ENCODE assay signal across 8 mouse cellular contexts in the genomic region with DNA sequence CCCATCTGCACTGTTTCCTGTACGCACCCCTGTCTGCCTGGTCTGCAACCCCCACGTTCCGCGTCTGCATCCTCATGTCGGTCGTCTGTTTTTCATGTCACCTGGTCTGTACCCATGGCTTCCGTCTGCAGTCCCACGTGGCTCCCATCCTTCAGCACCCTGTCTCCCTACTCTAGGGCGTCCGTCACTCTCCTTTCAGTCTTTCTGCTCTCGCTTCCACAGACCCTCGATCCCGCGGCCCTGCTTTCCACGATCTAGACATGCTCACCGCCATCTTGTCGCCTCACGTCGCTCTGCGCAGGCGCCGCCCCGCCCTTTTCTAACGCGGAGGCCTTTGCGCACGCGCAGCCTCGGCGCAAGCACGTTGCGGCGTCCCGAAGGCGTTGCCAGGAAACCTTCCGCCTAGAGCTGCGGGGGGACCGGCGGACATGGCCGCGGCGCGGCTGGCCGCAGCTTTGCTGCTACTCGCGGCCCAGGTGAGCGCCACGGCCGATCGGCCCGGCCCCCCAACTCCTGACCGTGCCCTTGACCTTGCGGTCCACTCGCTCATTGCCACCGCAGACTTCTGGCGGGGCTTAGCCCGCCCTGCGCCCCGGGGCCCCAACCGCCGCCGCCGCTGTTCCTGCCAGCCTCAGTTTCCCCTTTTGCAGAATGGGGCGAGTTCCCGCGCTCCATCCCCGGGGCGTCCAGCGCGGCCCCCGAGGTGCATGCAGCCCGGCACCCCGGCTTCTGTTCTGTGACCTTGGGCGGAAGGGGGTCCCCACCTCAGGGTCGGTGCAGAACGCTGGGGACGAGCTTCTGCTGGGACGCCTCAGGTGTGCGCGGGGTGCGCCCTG. TPM values are rescaled to one million over a fixed set of nuclear protein-coding genes. Genes with fewer than 3 reads are reported as not detected.
DNase-seq lines count a peak whose midpoint lies in the region; ATAC-seq and TF ChIP-seq lines count a peak whose summit lies in the region.

A gene (minus strand): TSS at position 297 of the 836 bp plus-strand sequence.
A gene (plus strand): TSS at position 363 of the 836 bp plus-strand sequence.

- H3K4me1 ChIP-seq in forebrain, embryonic 10.5 days: peaks cover 49% of the 10 kb centered on the region
- peaks cover 26% of the 10 kb centered on the region for H3K4me1 ChIP-seq in heart, embryonic 15.5 days (replicated peaks)
- peaks cover 37 to 46% of the 10 kb centered on the region in 2 experiments for H3K4me1 ChIP-seq in liver, embryonic 14.5 days (replicated peaks; ENCODE audit: control insufficient read depth in 2 of 2, insufficient read depth in 2 of 2, low read length in 1 of 2)
- H3K4me1 ChIP-seq in neural tube, embryonic 11.5 days (ENCODE audit: control insufficient read depth, insufficient read depth, low read length): peaks cover 17% of the 10 kb centered on the region
- peaks cover 2% of the 10 kb centered on the region; the same call in 1 of the 2 replicates for H3K4me1 ChIP-seq in stomach, postnatal 0 days (replicated peaks; ENCODE audit: control insufficient read depth, insufficient read depth)

- under 1% methylated on average over 81 of the region's 81 CpGs for WGBS in forebrain, embryonic 10.5 days
- under 1% methylated on average over 80 of the region's 81 CpGs for WGBS in heart, embryonic 15.5 days
- WGBS in liver, embryonic 14.5 days (ENCODE audit: insufficient replicate concordance): under 1% methylated on average over 79 of the region's 81 CpGs
- under 1% methylated on average over 79 of the region's 81 CpGs for WGBS in neural tube, embryonic 11.5 days
- under 1% methylated on average over 81 of the region's 81 CpGs for WGBS in stomach, postnatal 0 days

- peak within 1 kb of the TSS; percentile 84 for H3K27ac ChIP-seq in forebrain, embryonic 10.5 days
- peak within 1 kb of the TSS; percentile 42 for H3K27ac ChIP-seq in heart, embryonic 15.5 days
- H3K27ac ChIP-seq in liver, embryonic 14.5 days: peak within 1 kb of the TSS; percentile 100
- H3K27ac ChIP-seq in neural tube, embryonic 11.5 days (ENCODE audit: low read depth, low read length): no peak within 1 kb of the TSS
- no peak within 1 kb of the TSS; the same call in 1 of the 2 replicates for H3K27ac ChIP-seq in stomach, postnatal 0 days (replicated peaks)

- peak within 1 kb of the TSS; percentile 85 for H3K9ac ChIP-seq in heart, embryonic 15.5 days
- H3K9ac ChIP-seq in liver, embryonic 14.5 days (replicated peaks): peak within 1 kb of the TSS; percentile 99
- peak within 1 kb of the TSS; percentile 73 for H3K9ac ChIP-seq in neural tube, embryonic 11.5 days (ENCODE audit: low read length)
- peak within 1 kb of the TSS; percentile 85 for H3K9ac ChIP-seq in stomach, postnatal 0 days (ENCODE audit: low read length)

- DNase-seq in c-Kit-negative CD71-positive TER-119-positive erythroid progenitor cells, embryonic 14.5 days (ENCODE audit: low read depth, low spot score): peak; percentile 92
- peak; percentile 95 for DNase-seq in forebrain, embryonic 10.5 days (ENCODE audit: extremely low spot score, low spot score)
- peak; percentile 96 for DNase-seq in kidney, postnatal 25 days
- DNase-seq in liver, embryonic 14.5 days (ENCODE audit: low read depth in 3 of 3, low spot score in 3 of 3): peak; percentile 88 to 90 (median 90)
- peak; percentile 99 for DNase-seq in neural tube, embryonic 11.5 days (ENCODE audit: low spot score)
- DNase-seq in stomach, postnatal 0 days (ENCODE audit: low spot score): peak; percentile 96

- no peaks in the 10 kb centered on the region for H3K9me3 ChIP-seq in forebrain, embryonic 10.5 days
- no peaks in the 10 kb centered on the region for H3K9me3 ChIP-seq in heart, embryonic 15.5 days (replicated peaks)
- no peaks in the 10 kb centered on the region for H3K9me3 ChIP-seq in liver, embryonic 14.5 days (ENCODE audit: control insufficient read depth, low read length)
- no peaks in the 10 kb centered on the region for H3K9me3 ChIP-seq in neural tube, embryonic 11.5 days (ENCODE audit: control insufficient read depth, low read length)
- H3K9me3 ChIP-seq in stomach, postnatal 0 days (ENCODE audit: control insufficient read depth, low read length): no peaks in the 10 kb centered on the region

- TF ChIP-seq EP300 in liver, embryonic 14.5 days (IDR thresholded peaks at IDR 0.05; ENCODE audit: low read depth): no peak
- no peak for TF ChIP-seq EP300 in stomach, postnatal 0 days (optimal IDR thresholded peaks at IDR 0.05)

- peak; percentile 87 for ATAC-seq in CD4-positive, CD25-positive, alpha-beta regulatory T cell, adult 4 months
- ATAC-seq in heart, embryonic 15.5 days (replicated peaks; ENCODE audit: insufficient number of reproducible peaks, insufficient read depth, low FRiP score, low read depth): peak; percentile 85
- peak; percentile 20 for ATAC-seq in liver, embryonic 14.5 days (ENCODE audit: insufficient read depth)
- ATAC-seq in neural tube, embryonic 11.5 days (ENCODE audit: insufficient read depth, low FRiP score, low TSS enrichment): peak; percentile 83
- ATAC-seq in stomach, postnatal 0 days (ENCODE audit: low FRiP score, low TSS enrichment): peak; percentile 76

- H3K36me3 ChIP-seq in forebrain, embryonic 10.5 days (replicated peaks): peaks cover 34% of the 10 kb centered on the region
- peaks cover 21% of the 10 kb centered on the region for H3K36me3 ChIP-seq in heart, embryonic 15.5 days
- H3K36me3 ChIP-seq in liver, embryonic 14.5 days (replicated peaks; ENCODE audit: control insufficient read depth, insufficient read depth, low read depth): peaks cover 11% of the 10 kb centered on the region
- H3K36me3 ChIP-seq in neural tube, embryonic 11.5 days (ENCODE audit: control insufficient read depth, insufficient read depth, low read length): peaks cover 6% of the 10 kb centered on the region
- no peaks in the 10 kb centered on the region for H3K36me3 ChIP-seq in stomach, postnatal 0 days (ENCODE audit: control insufficient read depth, insufficient read depth, low read length)

- no peaks in the 10 kb centered on the region for H3K27me3 ChIP-seq in forebrain, embryonic 10.5 days (ENCODE audit: poor library complexity, severe bottlenecking)
- no peaks in the 10 kb centered on the region for H3K27me3 ChIP-seq in heart, embryonic 15.5 days
- H3K27me3 ChIP-seq in liver, embryonic 14.5 days (ENCODE audit: control insufficient read depth, insufficient read depth, low read length): no peaks in the 10 kb centered on the region
- H3K27me3 ChIP-seq in neural tube, embryonic 11.5 days (ENCODE audit: control insufficient read depth, insufficient read depth, low read length): no peaks in the 10 kb centered on the region
- H3K27me3 ChIP-seq in stomach, postnatal 0 days (ENCODE audit: control insufficient read depth, insufficient read depth, low read length): no peaks in the 10 kb centered on the region

- H3K4me2 ChIP-seq in heart, embryonic 15.5 days: peak within 1 kb of the TSS; percentile 99
- H3K4me2 ChIP-seq in liver, embryonic 14.5 days (ENCODE audit: low read depth): peak within 1 kb of the TSS; percentile 99
- H3K4me2 ChIP-seq in neural tube, embryonic 11.5 days (ENCODE audit: low read depth): peak within 1 kb of the TSS; percentile 96
- peak within 1 kb of the TSS; percentile 100 for H3K4me2 ChIP-seq in stomach, postnatal 0 days (replicated peaks; ENCODE audit: low read depth)

- TF ChIP-seq CTCF in liver, embryonic 14.5 days (IDR thresholded peaks at IDR 0.05; ENCODE audit: low read depth): no peak
- no peak for TF ChIP-seq CTCF in stomach, postnatal 0 days (IDR thresholded peaks at IDR 0.05; ENCODE audit: low read depth)

- peak within 1 kb of the TSS; percentile 81 for H3K4me3 ChIP-seq in forebrain, embryonic 10.5 days
- H3K4me3 ChIP-seq in heart, embryonic 15.5 days: peak within 1 kb of the TSS; percentile 76
- peak within 1 kb of the TSS; percentile 92 to 100 for H3K4me3 ChIP-seq in liver, embryonic 14.5 days (ENCODE audit: insufficient read depth in 1 of 2, low read depth in 2 of 2, low read length in 2 of 2)
- H3K4me3 ChIP-seq in neural tube, embryonic 11.5 days (ENCODE audit: low read depth, low read length): peak within 1 kb of the TSS; percentile 90
- peak within 1 kb of the TSS; percentile 86 for H3K4me3 ChIP-seq in stomach, postnatal 0 days (ENCODE audit: low read depth, low read length)

RNA-seq across cellular contexts. Expression of the first gene that starts in this region (rescaled TPM):
- polyA plus RNA-seq in CD4-positive, CD25-positive, alpha-beta regulatory T cell, adult 4 months (2017; shearing (Covaris generic)): 100 to 1,000 TPM; 198 to 233 TPM
- polyA plus RNA-seq in forebrain, embryonic 10.5 days (2016; fragmentation: Nextera tagmentation; extraction: Ambion mirVana): 351 and 360 TPM in 2 replicates
- polyA plus RNA-seq in heart, embryonic 15.5 days (2015; fragmentation: Nextera tagmentation; extraction: Ambion mirVana): 153 and 154 TPM in 2 replicates
- polyA plus RNA-seq in liver, embryonic 14.5 days (2012; rRNA removed): 196 and 215 TPM in 2 replicates
- 178 and 181 TPM in 2 replicates for polyA plus RNA-seq in liver, embryonic 14.5 days (2014; fragmentation: Nextera tagmentation; extraction: Ambion mirVana)
- polyA plus RNA-seq in neural tube, embryonic 11.5 days (2014; fragmentation: Nextera tagmentation; extraction: Ambion mirVana): 305 and 307 TPM in 2 replicates
- polyA plus RNA-seq in stomach, postnatal 0 days (2015; fragmentation: Nextera tagmentation; extraction: Ambion mirVana): 176 and 180 TPM in 2 replicates

RNA-seq across cellular contexts. Expression of the second gene that starts in this region (rescaled TPM):
- 10 to 100 TPM; 12.2 to 22.2 TPM for polyA plus RNA-seq in CD4-positive, CD25-positive, alpha-beta regulatory T cell, adult 4 months (2017; shearing (Covaris generic))
- polyA plus RNA-seq in forebrain, embryonic 10.5 days (2016; fragmentation: Nextera tagmentation; extraction: Ambion mirVana): 43.9 and 44.9 TPM in 2 replicates
- polyA plus RNA-seq in heart, embryonic 15.5 days (2015; fragmentation: Nextera tagmentation; extraction: Ambion mirVana): 23.1 and 32.5 TPM in 2 replicates
- polyA plus RNA-seq in liver, embryonic 14.5 days (2012; rRNA removed): 76.1 and 82.4 TPM in 2 replicates
- polyA plus RNA-seq in liver, embryonic 14.5 days (2014; fragmentation: Nextera tagmentation; extraction: Ambion mirVana): 34.7 and 44.5 TPM in 2 replicates
- polyA plus RNA-seq in neural tube, embryonic 11.5 days (2014; fragmentation: Nextera tagmentation; extraction: Ambion mirVana): 31.2 and 34.2 TPM in 2 replicates
- 17.7 and 23.0 TPM in 2 replicates for polyA plus RNA-seq in stomach, postnatal 0 days (2015; fragmentation: Nextera tagmentation; extraction: Ambion mirVana)

Comparison
In these comparisons a context has a peak if more than half of its experiments do, and no peak if none do; other contexts are left out.
1. ATAC-seq: peak in every context shown above with its lines; median percentile 87 in CD4-positive, CD25-positive, alpha-beta regulatory T cell, adult 4 months; 85 in heart, embryonic 15.5 days; 83 in neural tube, embryonic 11.5 days; 76 in stomach, postnatal 0 days; 20 in liver, embryonic 14.5 days.
2. H3K27ac ChIP-seq: peak in forebrain, embryonic 10.5 days (single experiment), heart, embryonic 15.5 days (single experiment) and liver, embryonic 14.5 days (single experiment); none in neural tube, embryonic 11.5 days (single experiment) and stomach, postnatal 0 days (single experiment).
3. Peak in every context shown above with its lines, with median percentiles within 50 percentile points of each other: DNase-seq, H3K4me3 ChIP-seq, H3K4me2 ChIP-seq and H3K9ac ChIP-seq.